Mouse (Mus musculus) midbrain, embryonic 12.5 days (tissue): ENCODE results near the gene A930004D18Rik. TPM values are rescaled to one million over a fixed set of nuclear protein-coding genes. Genes with fewer than 3 reads are reported as not detected.
A peak's percentile ranks its signal among the peaks of the same experiment; 100 is the strongest.
"Not testable (repeated sequence)": the region's sequence is repeated elsewhere in the genome, so short reads cannot be mapped to it uniquely, and the experiment has no call there.

Experiments
- ATAC-seq: fragments of 200-750 bp; cut with Nextera tagmentation; 2 replicates; pipeline ENCODE4 v1.8.0; 2017; ENCODE audit warnings: low read depth, moderate TSS enrichment, moderate library complexity; ENCODE audit not compliant: low FRiP score
- H3K27ac ChIP-seq: fragments of 300-500 bp; sonication (generic); replicated peaks from 2 replicates; pipeline ENCODE4 v1.5.1; 2016; ENCODE audit warnings: mild to moderate bottlenecking
- H3K27me3 ChIP-seq: fragments of 300-500 bp; sonication (generic); 2 replicates; pipeline ENCODE4 v1.6.1; 2016; ENCODE audit warnings: mild to moderate bottlenecking
- H3K36me3 ChIP-seq: fragments of 300-500 bp; sonication (generic); 2 replicates; pipeline ENCODE4 v1.6.1; 2016
- H3K4me1 ChIP-seq: fragments of 300-500 bp; sonication (generic); 2 replicates; pipeline ENCODE4 v1.6.1; 2016
- H3K4me2 ChIP-seq: fragments of 300-500 bp; sonication (generic); replicated peaks from 2 replicates; pipeline ENCODE4 v1.6.1; 2016; ENCODE audit warnings: mild to moderate bottlenecking, moderate library complexity
- H3K4me3 ChIP-seq: fragments of 300-500 bp; sonication (generic); 2 replicates; pipeline ENCODE4 v1.5.1; 2016; ENCODE audit warnings: mild to moderate bottlenecking
- H3K9ac ChIP-seq: fragments of 300-500 bp; sonication (generic); replicated peaks from 2 replicates; pipeline ENCODE4 v1.6.1; 2016; ENCODE audit warnings: mild to moderate bottlenecking, moderate library complexity
- H3K9me3 ChIP-seq: fragments of 300-500 bp; sonication (generic); 2 replicates; pipeline ENCODE4 v1.6.1; 2016; ENCODE audit warnings: mild to moderate bottlenecking
- WGBS: fragments of 180-500 bp; shearing (Covaris S2); methylation state at CpG from one replicate; pipeline ENCODE4 v1.1.7; 2016; 5-methylcytosine and 5-hydroxymethylcytosine counted together
- microRNA-seq: library from miRNA; unstranded; fragments of <30 nt; microRNA quantifications from one replicate; pipeline ENCODE4, GENCODE M21; 2017
- polyA plus RNA-seq: library from polyadenylated mRNA; unstranded; fragments of >200 nt; fragmentation: Nextera tagmentation; extraction: Ambion mirVana; gene quantifications from 2 replicates; pipeline ENCODE4 v1.2.1, GENCODE M21; 2016

A930004D18Rik gene
- polyA plus RNA-seq, 1 experiment from 2014 or later, result 21.5 TPM

DNA sequence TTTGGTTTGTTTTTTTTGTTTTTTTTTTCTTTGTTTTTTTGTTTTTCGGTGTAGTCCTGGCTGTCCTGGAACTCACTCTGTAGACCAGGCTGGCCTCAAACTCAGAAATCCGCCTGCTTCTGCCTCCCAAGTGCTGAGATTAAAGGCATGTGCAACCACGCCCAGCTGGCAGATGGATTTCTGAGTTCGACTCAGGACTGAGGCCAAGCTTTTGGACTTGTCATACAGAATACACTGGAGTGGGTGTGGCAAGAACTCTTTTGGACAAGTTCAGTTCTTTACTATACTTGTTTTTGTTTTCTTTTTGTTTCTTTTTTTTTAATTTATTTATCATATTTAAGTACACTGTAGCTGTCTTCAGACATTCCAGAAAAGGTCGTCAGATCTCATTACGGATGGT, 58.8 kb downstream of the A930004D18Rik start:
- 95% methylated on average over 6 of the region's 6 CpGs for WGBS
- H3K36me3 ChIP-seq, result no peaks in the 10 kb centered on the region
- H3K9me3 ChIP-seq, result no peaks in the 10 kb centered on the region
- H3K27me3 ChIP-seq, result no peaks in the 10 kb centered on the region
- H3K27ac ChIP-seq, result no peak overlapping the region
- H3K9ac ChIP-seq, result no peak overlapping the region
- H3K4me2 ChIP-seq, result no peak overlapping the region
- H3K4me1 ChIP-seq, result peaks cover 2% of the 10 kb centered on the region; the same call in 1 of the 2 replicates
- no peak overlapping the region for H3K4me3 ChIP-seq
- no peak for ATAC-seq

DNA sequence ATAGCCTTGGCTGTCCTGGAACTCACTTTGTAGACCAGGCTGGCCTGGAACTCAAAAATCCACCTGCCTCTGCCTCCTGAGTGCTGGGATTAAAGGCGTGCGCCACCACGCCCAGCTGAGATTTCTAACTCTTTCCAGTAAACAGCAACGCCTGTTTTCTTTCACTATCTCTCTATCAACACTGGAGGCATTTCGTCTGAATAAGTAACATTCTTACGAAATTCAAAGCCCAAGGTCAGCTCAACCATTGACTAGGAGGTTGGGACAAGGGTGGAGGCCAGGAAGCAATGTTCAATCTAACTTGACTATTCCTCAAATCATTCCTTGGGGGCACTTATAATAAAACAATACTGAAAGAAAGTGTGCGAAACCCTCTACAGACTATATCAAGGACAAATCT, 59.3 kb downstream of the A930004D18Rik start:
- not testable (repeated sequence) for H3K36me3 ChIP-seq, H3K9ac ChIP-seq, H3K9me3 ChIP-seq, H3K4me1 ChIP-seq, H3K27ac ChIP-seq, ATAC-seq, H3K4me3 ChIP-seq, H3K27me3 ChIP-seq, H3K4me2 ChIP-seq
- WGBS, result 91% methylated on average over 7 of the region's 7 CpGs

DNA sequence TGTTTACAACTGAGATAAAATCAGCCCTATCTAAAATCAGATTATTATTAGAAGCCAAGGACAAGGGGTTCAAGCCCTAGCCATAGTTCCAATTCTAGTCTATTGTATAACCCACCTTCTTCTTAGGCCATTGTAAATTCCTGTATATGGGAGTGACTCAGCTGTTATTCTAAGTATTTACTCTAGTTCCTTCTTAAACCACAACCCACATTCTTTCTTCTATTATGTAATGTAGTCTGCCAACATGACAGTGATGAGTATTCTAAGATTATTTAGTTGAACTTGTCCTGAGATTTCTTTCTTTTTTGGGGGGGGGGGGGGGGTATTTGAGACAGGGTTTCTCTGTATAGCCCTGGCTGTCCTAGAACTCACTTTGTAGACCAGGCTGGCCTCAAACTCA, 59.9 kb downstream of the A930004D18Rik start:
- H3K9ac ChIP-seq, H3K27me3 ChIP-seq, H3K4me3 ChIP-seq, H3K27ac ChIP-seq, H3K9me3 ChIP-seq, H3K4me1 ChIP-seq, H3K4me2 ChIP-seq, H3K36me3 ChIP-seq, ATAC-seq: not testable (repeated sequence)

DNA sequence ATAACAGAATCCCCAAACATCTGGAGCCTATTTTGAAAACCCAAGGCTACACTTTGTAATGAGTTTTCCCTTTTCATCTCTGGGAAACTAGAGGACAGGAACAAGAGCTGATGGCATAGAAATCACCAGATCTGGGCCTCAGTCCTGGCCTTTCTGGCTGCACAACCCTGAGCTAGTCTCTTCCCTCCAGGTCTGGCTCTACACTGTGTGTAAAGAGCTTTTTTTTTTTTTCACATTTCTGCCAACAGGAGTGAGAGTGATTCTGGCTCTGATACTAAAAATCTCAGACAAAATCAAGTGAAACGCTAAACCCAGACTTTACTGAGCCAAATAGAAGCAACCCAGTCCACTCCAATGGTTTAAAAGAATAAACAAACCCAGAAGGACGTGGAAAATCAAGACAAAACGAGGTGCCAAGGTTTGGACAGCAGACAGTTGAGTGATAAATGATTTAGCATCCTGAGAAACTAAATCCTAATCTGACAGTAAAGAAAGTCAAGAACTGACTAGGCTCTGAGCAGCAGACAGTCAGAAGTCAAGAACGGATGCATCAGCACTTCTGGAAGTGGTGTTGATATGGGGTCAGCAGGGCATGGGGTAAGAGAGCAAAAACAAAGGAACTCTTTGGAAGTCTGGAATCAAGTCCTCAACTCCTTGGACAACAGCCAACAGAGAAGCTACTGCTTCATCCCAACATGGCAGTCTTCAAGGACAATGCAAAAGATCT, 61.8 kb downstream of the A930004D18Rik start:
- Histone ChIP-seq H3K9me3 (no peaks in the 10 kb centered on the region), H3K36me3 (no peaks in the 10 kb centered on the region), H3K4me2 (no peak overlapping the region), H3K27ac (no peak overlapping the region), H3K9ac (no peak overlapping the region), H3K4me3 (no peak overlapping the region), H3K27me3 (no peaks in the 10 kb centered on the region), H3K4me1 (peaks cover 2% of the 10 kb centered on the region; the same call in 1 of the 2 replicates)
- WGBS, result 82% methylated on average over 4 of the region's 4 CpGs
- ATAC-seq, result no peak

Small RNAs within 50 kb of the gene (microRNA-seq; reads per million reads assigned to microRNA genes)
- gene Mir7655, result 18.6 reads per million, percentile 32 among the genes with 10 or more reads in this experiment

Other genes starting within 250 kb of the A930004D18Rik start
- gene H2al2a, start 40.8 kb downstream of the A930004D18Rik start, polyA plus RNA-seq, result not detected in 2 replicates
- 23.8 and 26.6 TPM in 2 replicates for gene Skida1, start 11.3 kb upstream of the A930004D18Rik start, polyA plus RNA-seq
- gene Mllt10, start 17.5 kb upstream of the A930004D18Rik start, polyA plus RNA-seq, result 64.9 and 70.4 TPM in 2 replicates